Mouse (Mus musculus) granulocyte monocyte progenitor cell, adult 5-6 weeks (primary cell): Measurements from ENCODE around the gene Lenep. TPM values are rescaled to one million over a fixed set of nuclear protein-coding genes. Genes with fewer than 3 reads are reported as not detected.

ENCODE experiments used
- ATAC-seq: replicated peaks from 2 replicates; pipeline ENCODE4 v1.8.0; 2016; ENCODE audit warnings: mild to moderate bottlenecking, moderate TSS enrichment, inconsistent platforms; ENCODE audit not compliant: poor library complexity, severe bottlenecking
- total RNA-seq, 2 experiments: library from RNA; stranded (forward) in 1 of 2; stranded (reverse) in 1 of 2; fragments of 200-712, 200-1000 nt in 1 of 2; fragments of >200 nt in 1 of 2; fragmentation: Nextera tagmentation in 1 of 2; gene quantifications; 2 replicates each; pipeline ENCODE4 v1.2.3; 2014 to 2017

Lenep gene
- total RNA-seq, 2 experiments from 2014 or later: 0.64 TPM; not detected in 1

DNA sequence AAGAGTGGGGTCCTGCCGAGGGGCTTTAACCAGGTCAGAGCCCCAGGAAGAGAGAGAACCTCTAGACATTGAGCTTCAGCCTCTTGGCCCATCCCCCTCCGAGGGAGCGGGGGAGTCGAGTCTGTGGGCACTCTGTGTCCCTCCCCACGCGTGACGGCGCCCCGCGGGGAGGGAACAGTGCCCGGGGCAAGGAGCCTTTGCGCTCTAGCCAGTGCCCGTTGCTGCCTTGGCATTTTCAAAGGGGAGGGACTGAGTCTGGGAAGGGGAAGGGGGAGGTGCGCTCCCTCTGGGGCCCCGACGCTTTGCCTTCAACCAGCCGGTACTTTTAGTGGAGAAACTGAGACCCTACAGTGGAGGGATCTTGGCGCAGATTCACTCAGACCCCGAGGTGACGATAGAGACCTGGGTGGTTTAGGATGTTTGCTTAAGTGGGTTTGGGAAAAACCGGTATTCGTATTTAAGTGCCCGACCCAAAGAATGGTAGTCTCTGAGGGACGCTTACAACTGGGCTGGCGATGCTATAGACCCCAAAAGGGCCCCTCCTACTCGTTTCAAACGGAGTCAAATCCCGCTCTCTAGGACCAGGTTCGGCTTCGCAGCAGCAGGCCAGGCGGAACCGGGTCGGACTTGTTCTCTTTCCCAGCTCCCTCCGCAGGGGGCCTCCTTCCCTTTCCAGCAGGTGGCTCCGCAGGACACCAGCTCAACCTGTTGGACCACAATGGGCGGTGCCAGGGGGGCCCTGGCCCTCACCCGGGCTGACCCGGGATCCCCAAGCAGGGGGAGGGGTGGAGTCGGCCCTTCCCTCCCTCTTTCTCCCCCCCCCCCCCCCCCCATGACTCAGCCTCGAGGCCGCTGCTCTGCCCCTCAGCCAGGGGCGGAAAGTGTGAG, 8.3 kb downstream of the Lenep start, which contains the start of gene Zbtb7b:
Zbtb7b (minus strand) TSS at position 771 of the 888 bp plus-strand sequence.
- ATAC-seq: peak; percentile 33

DNA sequence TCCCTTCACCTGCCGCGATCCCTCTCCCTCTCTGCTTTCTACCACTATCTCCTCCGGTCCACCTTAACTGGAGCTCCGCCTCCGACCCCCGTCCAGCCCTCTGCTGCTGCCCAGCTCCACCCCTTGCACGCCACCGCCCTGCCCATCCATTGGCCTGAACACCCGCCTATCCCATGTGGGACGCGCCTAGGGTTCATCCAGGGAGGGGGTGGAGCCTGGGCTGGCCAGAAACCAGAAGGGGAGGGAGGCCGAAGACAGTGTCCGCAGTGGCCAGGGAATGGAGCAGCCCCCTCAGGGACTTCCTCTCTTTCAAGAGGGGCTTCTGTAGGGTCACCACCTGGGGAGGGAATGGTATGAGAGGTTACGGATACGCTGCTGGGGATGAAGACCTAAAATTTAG, 9.0 kb downstream of the Lenep start:
- peak; percentile 77 for ATAC-seq

DNA sequence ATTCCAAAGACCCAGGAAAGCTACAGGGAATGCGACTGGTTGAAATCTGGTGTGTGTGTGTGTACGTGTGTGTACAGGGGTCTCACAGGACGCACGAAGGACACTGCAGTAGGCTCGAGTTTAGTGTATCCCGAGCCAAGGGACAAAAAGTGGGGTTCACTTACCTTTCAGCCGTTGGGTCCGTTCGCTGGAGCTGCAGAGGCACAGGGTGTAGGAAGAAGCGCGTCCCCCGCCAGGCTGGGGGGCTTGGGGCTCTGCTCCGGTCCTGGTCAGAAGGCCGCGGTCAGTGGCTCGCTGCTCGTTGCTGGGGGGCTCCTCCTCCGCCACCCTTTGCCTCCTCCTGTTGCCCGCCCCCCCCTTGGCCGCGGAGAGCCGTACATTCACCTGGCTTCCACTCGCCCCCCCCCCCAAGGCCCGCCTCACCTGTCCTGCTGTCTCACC, 9.7 kb downstream of the Lenep start:
- no peak for ATAC-seq

DNA sequence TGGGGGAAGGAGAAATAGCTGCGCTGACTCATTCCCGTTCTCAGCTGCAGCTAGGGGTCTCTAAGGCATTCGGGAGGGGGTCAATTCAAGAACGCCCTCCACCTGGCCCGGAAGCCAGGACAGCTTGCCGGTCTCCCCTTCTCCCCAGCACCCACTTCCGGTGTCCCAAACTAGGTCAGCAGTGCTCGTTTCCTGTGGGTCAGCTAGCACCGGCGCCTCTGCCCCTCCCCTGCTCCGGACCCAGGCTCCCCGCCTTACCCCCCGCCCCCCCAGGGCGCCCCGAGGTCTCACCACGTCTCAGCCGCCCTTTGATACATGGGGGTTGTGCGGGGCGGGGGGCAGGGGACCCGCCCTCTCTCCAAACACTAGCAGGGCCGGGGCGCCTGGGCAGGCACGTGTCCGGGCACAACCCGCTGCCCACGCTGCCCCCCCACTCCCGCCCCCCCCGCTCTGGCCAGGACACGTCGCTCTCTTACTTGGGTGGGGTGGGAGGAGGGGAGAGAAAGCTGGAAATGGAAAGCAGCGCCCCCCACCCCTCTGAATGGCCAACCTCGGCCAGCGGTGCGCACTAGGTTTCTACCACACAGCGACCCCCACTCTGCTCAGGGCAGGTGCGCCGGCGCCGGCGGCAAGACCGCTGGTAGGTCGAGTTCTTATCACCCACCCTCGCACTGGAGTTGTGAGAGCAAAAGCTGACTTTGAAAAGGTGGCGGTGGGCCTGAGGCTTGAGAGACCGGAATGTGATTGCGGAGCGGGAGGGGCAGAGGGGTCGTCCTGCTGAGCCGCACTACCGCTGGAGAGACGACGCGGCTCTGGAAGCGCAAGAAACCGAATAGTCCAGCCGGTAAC, 10.7 kb downstream of the Lenep start:
- ATAC-seq: no peak

DNA sequence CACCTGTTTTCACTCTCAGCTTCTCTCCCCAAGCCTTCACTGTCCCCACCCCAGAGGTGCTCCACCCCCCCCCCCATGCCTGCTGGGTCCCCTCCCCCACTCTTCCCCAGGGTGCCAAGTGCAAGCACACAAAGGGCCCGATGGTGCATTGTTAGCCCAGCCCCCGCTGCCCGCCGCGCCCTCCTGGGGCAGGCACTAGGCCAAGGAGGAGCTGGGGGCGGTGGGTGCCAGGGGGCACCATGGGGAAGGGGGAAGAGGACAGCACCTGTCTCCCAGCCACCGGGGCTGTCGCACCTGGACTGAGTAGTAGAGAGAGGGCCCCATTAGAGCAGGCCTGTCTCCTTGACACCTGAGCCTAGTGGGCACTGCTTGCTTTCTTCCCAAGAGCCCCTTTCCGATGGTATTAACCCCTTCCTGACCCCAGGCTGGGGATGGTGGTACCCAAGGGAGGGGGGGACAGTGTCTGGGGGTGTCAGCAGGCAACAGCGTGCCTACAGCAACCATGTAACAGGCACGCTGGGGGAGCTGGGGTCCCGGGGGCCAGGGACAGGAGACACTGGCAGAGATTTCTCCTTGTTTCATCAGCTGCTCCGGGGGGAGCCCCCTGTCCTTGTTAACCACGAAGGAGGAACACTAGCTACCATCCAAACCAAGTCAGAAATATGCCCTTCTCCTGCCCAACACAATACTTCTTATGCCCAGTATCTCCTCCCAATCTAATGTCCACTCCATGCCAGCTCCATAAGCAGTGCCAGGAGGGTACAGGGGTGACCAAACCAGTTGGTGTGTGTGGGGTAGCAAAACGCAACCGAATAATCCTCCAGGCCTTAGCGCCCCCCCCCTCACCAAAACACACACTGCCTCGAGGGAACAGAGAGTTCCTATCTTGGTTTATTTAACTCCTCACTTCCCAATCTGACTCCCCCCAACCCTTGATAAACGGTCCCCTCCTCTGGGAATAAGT, 11.6 kb downstream of the Lenep start:
- ATAC-seq: no peak

DNA sequence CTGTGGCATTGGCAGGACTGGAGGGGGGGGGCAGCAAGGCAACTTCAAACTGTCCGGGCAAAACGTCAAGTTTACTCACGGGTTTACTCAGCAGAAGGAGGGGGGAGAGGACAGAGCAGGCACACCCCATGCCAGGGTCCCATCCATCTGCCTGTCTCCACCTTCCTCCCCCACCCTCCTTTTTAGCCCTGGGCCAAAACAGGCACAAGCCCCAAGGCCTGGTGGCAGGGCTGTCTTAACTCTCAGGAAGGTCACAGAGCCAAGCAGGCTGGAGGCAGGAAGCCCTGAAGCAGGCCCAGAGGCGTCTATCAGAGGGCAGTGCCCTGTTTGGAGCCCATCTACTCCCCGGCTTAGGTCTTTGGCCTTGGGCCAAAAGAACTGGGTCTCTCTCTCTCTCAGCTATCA, 12.5 kb downstream of the Lenep start:
- no peak for ATAC-seq

DNA sequence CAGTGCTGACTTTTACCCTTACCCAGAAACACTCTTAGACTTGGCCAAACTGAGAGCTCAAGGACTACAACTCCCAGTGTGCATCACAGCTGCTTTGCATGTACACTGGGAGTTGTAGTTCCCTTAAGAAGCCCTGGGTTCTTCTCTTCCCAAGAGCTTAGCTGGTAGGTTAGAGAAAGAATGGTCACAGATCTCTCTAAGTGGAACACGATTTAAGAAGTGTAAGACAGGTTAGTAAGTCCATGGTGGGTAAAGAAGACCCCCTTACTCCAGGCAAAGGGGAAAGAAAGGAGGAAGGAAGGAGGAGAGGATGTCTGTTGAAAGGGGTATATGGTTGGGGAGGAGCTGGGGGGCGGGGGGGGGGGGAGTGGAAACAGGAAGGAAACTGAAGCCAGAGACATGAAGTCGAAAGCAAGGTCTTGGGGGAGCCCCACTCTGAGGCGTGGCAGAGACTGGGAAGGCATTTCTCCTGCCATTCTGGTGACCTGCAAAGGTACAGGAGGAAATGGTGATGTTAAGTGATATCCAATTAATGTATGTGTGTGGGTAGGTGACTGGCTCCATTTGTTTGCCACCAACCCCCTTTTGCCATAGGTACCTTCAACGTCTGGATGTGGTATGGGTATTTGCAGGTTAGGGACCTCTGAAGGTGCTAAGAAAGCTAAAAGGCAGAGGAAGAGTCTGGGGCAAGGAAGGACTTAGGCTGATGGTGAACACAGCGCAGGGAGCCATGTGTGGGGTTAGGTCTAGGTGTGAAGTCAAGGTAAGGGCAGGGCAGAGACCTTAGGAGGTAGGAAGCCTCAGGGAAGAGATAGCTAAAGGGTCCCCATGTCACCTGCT, 13.5 kb downstream of the Lenep start:
- ATAC-seq: peak; percentile 13

DNA sequence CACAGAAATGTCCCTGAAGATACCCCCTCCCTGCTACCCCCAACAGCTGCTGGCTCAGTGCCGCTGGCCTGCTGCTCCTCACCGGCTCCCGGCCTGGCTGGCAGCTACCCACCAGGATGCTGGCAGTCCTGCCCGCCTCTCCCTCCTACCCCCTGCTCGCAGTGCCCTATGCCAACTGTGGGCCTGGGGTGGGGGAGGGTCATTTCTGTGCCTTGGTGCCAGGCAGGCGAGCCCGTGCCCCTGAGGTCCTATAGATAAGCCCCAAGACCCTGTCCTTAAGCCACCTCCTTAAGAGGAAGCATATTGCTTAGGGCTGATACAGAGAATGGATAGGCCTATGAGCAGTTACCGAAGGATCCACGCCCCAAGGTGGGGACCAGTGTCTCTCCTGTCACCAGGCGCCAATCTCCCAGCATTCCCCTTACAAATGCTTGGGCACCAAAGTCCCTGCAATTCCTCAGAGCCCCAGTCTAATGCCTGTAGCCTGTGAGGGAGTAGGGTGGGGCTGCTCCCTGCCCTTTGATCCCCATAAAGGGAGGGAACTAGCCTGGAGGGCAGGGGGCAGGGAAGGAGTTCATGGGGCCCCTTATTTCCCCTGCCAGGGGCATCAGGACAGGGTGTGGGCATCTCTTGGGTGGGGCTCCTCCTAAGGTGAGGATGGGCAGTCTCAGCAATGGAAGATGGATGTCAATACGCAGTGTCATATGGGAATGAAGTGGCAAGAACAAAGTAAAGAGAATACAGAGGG, 14.3 kb downstream of the Lenep start:
- ATAC-seq: 0 out of 2 replicates have a peak, but pooled peaks have one; percentile 5

DNA sequence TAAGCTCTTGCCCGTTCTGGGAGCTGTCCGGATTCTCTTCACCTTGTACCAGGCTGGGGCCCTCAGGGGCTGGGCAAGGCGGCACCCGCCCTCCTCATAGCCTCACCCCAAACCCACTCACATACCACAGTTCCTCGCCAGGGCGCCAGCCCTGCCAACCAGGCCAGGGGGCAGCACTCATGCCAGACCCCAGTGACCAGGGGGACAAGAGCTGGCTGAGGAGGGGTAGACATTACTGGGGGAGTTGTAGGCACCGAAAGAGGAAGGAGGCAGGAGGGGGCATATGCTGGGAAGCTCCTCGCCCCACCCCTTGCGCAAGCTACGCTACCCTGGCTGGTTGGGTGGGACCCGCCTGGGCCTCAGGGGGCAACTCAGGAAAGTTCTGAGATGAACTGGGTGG, 15.0 kb downstream of the Lenep start:
- ATAC-seq: peak; percentile 61

DNA sequence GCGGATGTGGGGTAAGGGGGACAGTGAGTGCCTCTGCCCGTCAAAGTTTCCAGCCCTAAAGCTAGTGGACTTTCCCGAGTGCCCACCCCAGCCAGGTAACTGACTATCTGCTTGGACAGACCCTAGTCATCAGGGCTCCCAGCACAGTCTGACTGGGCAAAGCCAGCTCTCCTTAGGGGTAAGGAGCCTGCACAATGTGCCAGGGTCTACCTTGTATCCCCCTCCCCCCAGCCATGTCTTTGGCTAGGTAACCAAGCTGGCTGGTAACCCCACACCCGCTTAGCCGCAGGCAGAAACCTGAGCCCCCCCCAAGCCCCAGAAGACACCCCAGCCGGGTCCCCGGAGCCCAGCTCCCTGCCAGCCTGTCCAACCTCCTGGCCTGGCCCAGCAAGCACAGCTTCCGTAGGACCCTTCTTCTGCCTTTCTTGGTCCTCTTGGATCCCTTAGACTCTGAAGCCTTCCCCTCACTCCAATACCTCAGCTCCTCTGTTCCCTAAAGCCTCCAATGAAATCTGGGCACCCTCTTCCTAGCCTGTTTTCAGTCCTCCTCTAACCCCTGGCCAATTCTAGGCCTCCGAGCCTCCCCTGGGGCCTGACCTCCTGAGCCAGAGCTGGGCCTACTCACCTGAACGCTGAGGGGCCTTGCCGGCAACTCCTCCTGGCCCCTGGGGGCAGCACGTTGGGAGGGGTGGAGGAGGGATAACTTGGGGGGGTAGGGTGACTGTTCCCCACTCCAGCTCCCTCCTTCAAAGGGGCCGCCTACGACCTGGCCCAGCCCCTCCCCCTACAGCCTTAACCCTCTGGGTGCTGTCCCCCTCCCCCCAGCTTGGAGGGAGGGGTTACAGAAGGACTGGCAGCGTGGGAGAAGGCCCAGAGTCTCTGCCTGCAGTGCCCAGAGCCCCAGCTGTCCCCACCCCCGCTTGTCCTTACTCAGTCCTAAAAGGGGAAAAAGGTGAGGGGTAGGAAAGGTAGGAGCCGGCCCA, 15.9 kb downstream of the Lenep start:
- no peak for ATAC-seq

DNA sequence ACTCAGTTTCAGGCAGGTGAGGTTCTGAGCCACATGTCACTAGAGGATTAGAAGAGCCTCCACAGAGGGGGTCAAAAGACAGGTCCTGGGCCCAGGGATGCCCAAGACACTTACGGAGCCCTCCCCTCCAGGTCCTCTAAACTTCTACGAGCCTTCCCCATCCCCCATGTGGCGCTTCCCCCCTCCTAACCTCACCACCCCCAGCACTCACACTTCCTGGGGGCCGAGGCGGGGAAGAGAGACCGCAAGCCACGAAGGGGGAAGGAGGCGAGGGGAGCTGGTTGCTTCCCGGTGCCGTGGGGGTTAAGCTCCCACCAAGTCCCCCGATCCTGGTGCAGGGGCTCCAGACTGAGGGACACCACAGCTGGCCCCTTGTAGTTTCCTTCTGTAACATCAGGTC, 17.1 kb downstream of the Lenep start:
- peak; percentile 31 for ATAC-seq

DNA sequence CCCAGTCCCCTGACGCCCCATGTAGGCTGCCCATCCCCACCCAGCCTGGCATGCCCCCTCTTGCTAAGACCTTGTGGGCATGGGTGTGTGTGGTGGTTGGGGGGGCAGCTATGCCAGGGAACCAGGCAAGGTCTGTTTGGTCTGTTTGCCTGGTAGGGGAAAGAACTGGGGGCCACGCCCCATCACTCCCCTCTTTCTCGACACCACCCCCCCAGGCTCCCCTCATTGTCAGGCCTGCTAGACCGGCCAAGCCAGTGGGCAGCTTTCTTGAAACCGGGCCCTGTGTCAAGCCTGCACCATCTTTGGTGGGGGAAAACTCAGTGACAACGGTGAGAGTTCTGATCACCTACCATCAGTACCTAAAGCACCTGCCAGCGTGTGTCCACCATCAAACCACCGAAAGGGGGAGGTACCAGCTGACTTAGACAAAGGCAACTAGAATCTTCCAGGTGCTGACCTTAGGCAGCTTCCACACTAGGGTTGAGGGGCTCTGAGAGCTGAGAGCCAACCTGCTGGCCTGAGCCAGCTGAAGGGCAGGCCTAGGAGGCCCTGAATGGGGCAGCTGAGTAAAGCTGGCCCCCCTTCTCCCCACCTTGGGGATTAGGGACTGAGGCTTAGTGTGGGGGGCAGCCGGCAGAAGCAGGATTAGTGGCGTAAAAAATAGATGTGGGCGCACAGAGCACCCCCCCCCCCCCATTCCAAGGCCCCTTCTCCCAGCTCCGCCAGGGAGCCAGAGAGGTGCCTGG, 18.1 kb downstream of the Lenep start:
- no peak for ATAC-seq

DNA sequence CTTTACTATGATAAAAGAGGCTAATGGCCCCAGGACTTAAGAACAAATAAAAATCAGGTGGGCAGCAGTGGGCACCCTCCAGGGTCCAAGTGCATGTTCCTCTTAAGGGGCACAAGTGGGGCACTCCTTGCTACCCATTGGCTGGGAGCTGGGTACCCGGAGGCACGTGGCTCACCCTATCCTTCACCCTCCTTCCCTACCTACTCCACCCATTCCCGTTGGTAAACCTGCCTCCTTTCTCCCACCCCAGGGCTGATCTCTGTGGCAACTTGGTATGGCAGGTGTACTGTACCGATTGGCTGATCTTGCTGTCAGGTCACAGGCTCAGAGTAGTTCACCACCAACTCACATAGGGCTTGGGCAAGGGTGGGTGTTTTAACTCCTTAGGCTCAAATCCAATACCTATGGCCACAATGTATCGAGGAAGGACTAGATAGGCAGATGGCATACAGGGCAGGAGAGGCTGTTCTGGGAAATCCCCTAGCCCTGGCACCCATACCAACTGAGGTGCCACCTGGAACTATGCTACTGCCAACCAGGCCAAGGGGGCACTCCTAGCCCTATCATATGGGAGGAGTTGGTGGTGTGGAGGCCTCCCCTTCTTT, 18.8 kb downstream of the Lenep start:
- no peak for ATAC-seq

DNA sequence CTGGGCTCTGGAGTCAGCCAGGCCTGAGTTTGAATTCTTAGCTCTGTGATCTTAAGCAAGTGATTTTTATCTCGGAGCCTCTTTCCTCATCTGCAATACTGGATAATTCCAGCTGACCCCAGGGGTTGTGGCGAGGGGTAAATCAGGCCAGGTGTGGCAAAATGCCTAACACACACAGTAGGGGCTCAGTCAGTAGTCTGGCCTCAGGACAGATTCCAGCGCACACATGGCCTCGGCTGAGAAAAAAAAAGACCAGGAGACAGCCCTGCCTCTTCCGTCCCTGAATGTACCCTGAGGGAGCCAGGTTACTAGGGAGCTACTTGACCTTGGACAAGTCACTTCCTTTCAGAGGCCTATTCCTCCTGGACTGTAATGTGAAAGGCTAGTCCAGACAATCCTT, 19.6 kb downstream of the Lenep start:
- ATAC-seq: no peak

DNA sequence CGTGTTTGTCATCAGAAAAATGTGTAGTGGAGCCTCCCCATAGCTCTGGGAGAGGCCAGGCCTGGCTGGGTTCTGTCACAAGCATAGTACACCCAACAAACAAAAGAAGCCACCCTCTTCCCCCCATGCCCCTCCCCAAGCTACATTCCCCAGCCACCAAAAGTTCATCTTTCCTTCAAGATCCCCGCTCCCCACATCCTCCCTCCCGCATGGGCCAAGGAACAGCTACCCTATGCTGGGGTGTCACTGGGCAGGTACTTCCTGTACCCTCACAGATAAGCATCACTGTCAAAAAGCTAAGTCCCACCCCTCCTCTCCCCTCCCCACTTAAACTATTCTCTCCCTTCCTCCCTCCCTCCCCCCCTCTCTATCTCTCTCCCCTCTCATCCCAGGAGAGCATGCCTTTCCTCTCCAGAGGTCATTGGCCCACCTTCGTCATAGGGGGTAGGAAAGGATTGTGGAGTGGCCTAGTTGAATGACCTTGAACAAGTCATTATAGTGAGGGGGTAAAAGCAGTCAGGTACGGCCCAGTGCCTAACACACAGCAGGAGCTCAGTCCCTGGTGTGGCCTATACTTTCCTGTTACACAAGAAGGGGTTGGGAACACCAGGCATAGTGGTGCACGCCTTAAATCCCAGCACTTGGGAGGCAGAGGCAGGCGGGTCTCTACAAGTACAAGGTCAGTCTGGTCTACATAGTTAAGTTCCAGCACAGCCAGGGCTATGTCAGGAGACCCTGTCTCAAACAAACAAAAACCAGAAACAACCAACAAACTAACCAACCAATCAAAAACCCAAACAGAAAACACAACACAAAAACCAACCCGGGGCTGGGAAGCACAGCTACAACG, 20.3 kb downstream of the Lenep start:
- ATAC-seq: no peak
